Mouse (Mus musculus) myocyte (in vitro differentiated cells): ENCODE data around the gene Fam19a5.

Experiments
- CEBPB ChIP-seq: IDR thresholded peaks from 2 replicates; pipeline ENCODE4 v1.6.1; 2011; ENCODE audit warnings: mild to moderate bottlenecking, moderate library complexity; ENCODE audit not compliant: poor library complexity, insufficient read depth, severe bottlenecking
- E2F4 ChIP-seq: IDR thresholded peaks from one replicate; pipeline ENCODE4 v1.6.1; 2011; ENCODE audit warnings: mild to moderate bottlenecking, control low read depth, moderate library complexity; ENCODE audit not compliant: insufficient read depth
- MYOG ChIP-seq, 3 experiments: IDR thresholded peaks; one replicate each; pipeline ENCODE4 v1.6.1; 2011; ENCODE audit warnings: control low read depth in 2 of 3, low read depth in 2 of 3, mild to moderate bottlenecking in 2 of 3; ENCODE audit not compliant: insufficient read length in 2 of 3, control insufficient read depth in 1 of 3, insufficient read depth in 1 of 3
- POLR2A ChIP-seq: IDR thresholded peaks from one replicate; pipeline ENCODE4 v1.6.1; 2011; ENCODE audit warnings: low read depth, mild to moderate bottlenecking, control low read depth, moderate library complexity; ENCODE audit not compliant: insufficient read length
- POLR2AphosphoS2 ChIP-seq: IDR thresholded peaks from one replicate; pipeline ENCODE4 v1.6.1; 2011; ENCODE audit warnings: low read depth, control low read depth; ENCODE audit not compliant: insufficient read length
- USF1 ChIP-seq: IDR thresholded peaks from one replicate; pipeline ENCODE4 v1.6.1; 2011; ENCODE audit warnings: low read depth, mild to moderate bottlenecking, control low read depth, moderate library complexity

GRCm38 (mm10) chr15:87649651-87650050, 105.6 kb downstream of the Fam19a5 start:
- no peak for TF ChIP-seq CEBPB
- no peak for TF ChIP-seq POLR2A
- no peak for TF ChIP-seq E2F4
- no peak for TF ChIP-seq USF1
- no peak for TF ChIP-seq POLR2AphosphoS2
- no peak for TF ChIP-seq MYOG (IDR thresholded peaks at IDR 0.05; ENCODE audit: control insufficient read depth in 1 of 3, insufficient read depth in 1 of 3, insufficient read length in 2 of 3, low read depth in 2 of 3)
